Mouse (Mus musculus) gastrocnemius, postnatal 36 days (tissue): ENCODE results near the gene Esp16. TPM values are rescaled to one million over a fixed set of nuclear protein-coding genes. Genes with fewer than 3 reads are reported as not detected.
"Not testable (repeated sequence)": the region's sequence is repeated elsewhere in the genome, so short reads cannot be mapped to it uniquely, and the experiment has no call there.

Experiments used
- DNase-seq, 2 experiments: peaks; one replicate each; pipeline ENCODE4 v3.0.0; 2022
- intact Hi-C: fragments of 180-260 bp; cut with DNase I; formaldehyde crosslinking; loops from one replicate; pipeline ENCODE4 v1.15.1; 2025
- long read RNA-seq, 2 experiments: library from polyadenylated mRNA; stranded (forward); transcript quantifications; one replicate each; pipeline ENCODE4 v2.0.0; 2021
- total RNA-seq, 2 experiments: library from RNA; stranded (reverse); gene quantifications; 2 replicates each; pipeline ENCODE4 v1.2.3; 2021

Gene Esp16
- not detected for total RNA-seq
- long read RNA-seq, experiment 1, result 0 reads
- long read RNA-seq, experiment 2, result 0 reads

- DNase-seq, intact Hi-C loops: not testable (repeated sequence)
These were observed at the start of gene Esp16 for GRCm38 (mm10) chr17:39535842-39536241. Esp16 (plus strand) TSS chr17:39536142.

- DNase-seq, intact Hi-C loops: not testable (repeated sequence)
These were observed 37.9 kb upstream of the Esp16 start for GRCm38 (mm10) chr17:39498043-39498442.

Other genes with a start within 250 kb of the Esp16 start
- not detected for gene Esp18, start 129.8 kb upstream of the Esp16 start, total RNA-seq
- not detected for gene Esp15, start 104.8 kb downstream of the Esp16 start, total RNA-seq